Mouse (Mus musculus): Measurements from ENCODE around the gene Cers6. TPM values are rescaled to one million over a fixed set of nuclear protein-coding genes. Genes with fewer than 3 reads are reported as not detected.

Cers6 gene
- polyA plus RNA-seq, 1 experiment from 2014 or later, result 8.2 TPM

DNA sequence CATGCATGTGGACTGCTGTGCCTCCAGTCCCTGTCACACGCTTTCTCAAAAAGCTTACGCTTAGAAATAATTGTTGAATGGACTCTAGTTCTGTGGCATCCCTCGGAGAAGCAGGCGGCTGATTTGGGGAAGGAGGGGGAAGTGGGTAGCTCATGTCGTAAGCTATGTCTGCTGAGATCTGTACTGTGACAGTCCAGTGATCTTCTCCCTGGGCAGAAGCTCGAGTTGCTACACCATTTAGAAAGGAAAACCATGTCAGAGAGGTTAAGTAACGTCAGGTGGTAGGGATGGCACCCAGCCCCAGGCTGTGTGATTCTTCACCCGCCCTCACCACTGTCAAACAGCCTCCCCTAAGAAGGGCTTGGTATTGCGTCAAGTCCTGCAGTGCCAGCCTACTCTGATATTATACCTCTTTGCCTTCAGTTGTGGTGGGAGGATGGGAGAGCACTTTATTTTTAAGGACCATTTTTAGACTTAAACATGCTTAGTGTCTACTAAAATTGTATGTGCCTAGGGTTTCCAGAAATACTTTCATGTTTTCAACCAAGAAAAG is 154.0 kb downstream of the Cers6 start:
- no peaks in the 10 kb centered on the region for H3K36me3 ChIP-seq (replicated peaks; ENCODE audit: insufficient read depth, low read length)
- no peaks in the 10 kb centered on the region for H3K27me3 ChIP-seq (ENCODE audit: insufficient read depth, low read length)
- no peak for TF ChIP-seq EP300 (IDR thresholded peaks at IDR 0.05; ENCODE audit: low read depth)
- TF ChIP-seq CTCF (IDR thresholded peaks at IDR 0.05; ENCODE audit: low read depth), result no peak
- no peak overlapping the region for H3K27ac ChIP-seq (ENCODE audit: low read depth)
- peaks cover 6% of the 10 kb centered on the region; the same call in 1 of the 2 replicates for H3K4me1 ChIP-seq (ENCODE audit: insufficient read depth)
- H3K4me3 ChIP-seq (ENCODE audit: low read depth, low read length), result no peak overlapping the region
- H3K9ac ChIP-seq (replicated peaks), result no peak overlapping the region
- 0 out of 2 replicates have a peak, but pooled peaks have one; percentile 15 for ATAC-seq
- peak; percentile 15 for DNase-seq
- no peaks in the 10 kb centered on the region for H3K9me3 ChIP-seq (ENCODE audit: low read length)
- 64% methylated on average over 9 of the region's 9 CpGs for WGBS (ENCODE audit: insufficient replicate concordance)
- no peak overlapping the region for H3K4me2 ChIP-seq (ENCODE audit: low read depth, low read length)

DNA sequence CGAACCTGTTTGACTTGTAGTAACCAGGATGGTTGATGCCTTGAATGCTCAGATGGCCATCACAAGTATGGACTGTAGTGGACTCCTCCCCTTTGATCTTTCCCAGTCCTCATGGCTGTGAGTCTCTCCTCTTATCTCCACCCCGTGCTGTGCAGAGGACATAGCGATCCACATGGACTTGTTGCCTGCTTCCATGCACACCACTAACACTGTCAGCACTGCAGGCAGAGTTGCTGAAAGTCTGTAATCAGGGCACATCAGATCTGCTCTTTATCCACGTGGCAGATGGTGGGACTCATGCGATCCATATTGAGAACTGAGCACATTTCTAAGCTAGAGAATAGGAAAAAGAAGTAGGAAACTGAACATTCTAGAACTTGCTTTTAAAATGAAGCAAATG is 154.6 kb downstream of the Cers6 start:
- no peaks in the 10 kb centered on the region for H3K9me3 ChIP-seq (ENCODE audit: low read length)
- no peak overlapping the region for H3K27ac ChIP-seq (ENCODE audit: low read depth)
- H3K4me1 ChIP-seq (ENCODE audit: insufficient read depth), result peaks cover 6% of the 10 kb centered on the region; the same call in 1 of the 2 replicates
- DNase-seq (no peak), ATAC-seq (no peak)
- no peak overlapping the region for H3K4me3 ChIP-seq (ENCODE audit: low read depth, low read length)
- no peaks in the 10 kb centered on the region for H3K27me3 ChIP-seq (ENCODE audit: insufficient read depth, low read length)
- no peak overlapping the region for H3K4me2 ChIP-seq (ENCODE audit: low read depth, low read length)
- H3K9ac ChIP-seq (replicated peaks), result no peak overlapping the region
- no peaks in the 10 kb centered on the region for H3K36me3 ChIP-seq (replicated peaks; ENCODE audit: insufficient read depth, low read length)
- TF ChIP-seq EP300 (IDR thresholded peaks at IDR 0.05; ENCODE audit: low read depth), result no peak
- no peak for TF ChIP-seq CTCF (IDR thresholded peaks at IDR 0.05; ENCODE audit: low read depth)
- WGBS (ENCODE audit: insufficient replicate concordance), result 68% methylated on average over 5 of the region's 5 CpGs

DNA sequence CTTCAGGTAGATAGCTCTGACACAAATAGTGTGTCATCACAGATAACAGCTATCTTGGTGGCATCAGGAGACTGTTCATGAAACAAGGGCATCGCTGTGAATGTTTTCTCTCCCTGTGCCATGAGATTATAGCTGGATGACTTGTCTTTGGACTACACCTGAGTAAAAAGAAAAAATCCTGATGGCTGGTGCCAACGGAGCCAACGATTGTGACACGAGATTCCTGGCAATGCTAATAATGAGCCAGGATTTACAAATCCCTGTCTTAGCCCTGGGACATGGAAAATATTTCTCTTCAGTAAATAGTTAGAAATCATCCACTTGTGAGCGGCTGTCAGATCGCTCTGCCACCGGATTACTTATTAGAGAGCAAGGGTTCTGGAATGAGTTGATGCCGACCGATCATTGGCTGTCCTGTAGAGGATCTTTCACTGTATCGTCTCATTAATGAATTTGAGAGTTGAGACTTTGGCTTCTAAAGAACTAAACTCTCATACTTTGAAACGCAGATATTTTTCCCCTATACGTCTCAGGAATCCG is 157.9 kb downstream of the Cers6 start:
- Histone ChIP-seq H3K27me3 (ENCODE audit: insufficient read depth, low read length) (no peaks in the 10 kb centered on the region), H3K4me1 (ENCODE audit: insufficient read depth) (peaks cover 5% of the 10 kb centered on the region; the same call in 1 of the 2 replicates), H3K27ac (ENCODE audit: low read depth) (no peak overlapping the region), H3K4me3 (ENCODE audit: low read depth, low read length) (no peak overlapping the region), H3K4me2 (ENCODE audit: low read depth, low read length) (no peak overlapping the region), H3K9me3 (ENCODE audit: low read length) (no peaks in the 10 kb centered on the region), H3K9ac (replicated peaks) (no peak overlapping the region), H3K36me3 (replicated peaks; ENCODE audit: insufficient read depth, low read length) (no peaks in the 10 kb centered on the region)
- 80% methylated on average over 13 of the region's 13 CpGs for WGBS (ENCODE audit: insufficient replicate concordance)
- ATAC-seq (no peak), DNase-seq (no peak)
- TF ChIP-seq CTCF (IDR thresholded peaks at IDR 0.05; ENCODE audit: low read depth), result no peak
- no peak for TF ChIP-seq EP300 (IDR thresholded peaks at IDR 0.05; ENCODE audit: low read depth)

DNA sequence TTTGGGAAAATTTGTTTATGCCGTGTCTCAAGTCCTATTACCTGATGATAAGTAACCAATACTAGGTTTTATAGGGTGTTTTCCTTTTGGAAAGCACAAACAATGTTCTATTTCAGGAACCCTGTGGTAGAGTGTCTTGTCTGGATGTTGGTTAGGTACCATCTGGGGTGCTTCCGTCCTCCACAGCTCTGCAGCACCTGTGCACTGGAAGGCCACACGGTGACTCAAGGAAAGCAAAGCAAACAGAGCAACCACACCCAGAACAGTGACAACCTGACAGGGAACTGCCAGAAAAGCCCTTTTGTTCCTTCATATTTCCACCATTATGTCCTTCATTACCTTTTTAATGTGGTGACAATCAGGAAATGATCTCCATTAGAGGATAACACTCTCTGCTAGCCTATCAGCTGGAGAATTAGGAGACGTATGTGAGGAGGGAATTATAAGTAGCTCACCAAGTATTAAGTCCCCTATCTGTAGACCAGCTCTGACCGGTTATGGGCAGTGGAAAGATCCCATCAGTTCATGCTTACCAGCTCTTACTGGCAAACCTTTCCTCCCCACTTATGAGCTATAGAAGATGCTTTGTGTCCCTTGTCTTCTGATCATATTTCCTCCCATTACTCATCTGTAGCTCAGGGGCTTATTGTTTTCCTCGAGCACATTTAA is 158.7 kb downstream of the Cers6 start:
- Histone ChIP-seq H3K9me3 (ENCODE audit: low read length) (no peaks in the 10 kb centered on the region), H3K9ac (replicated peaks) (no peak overlapping the region), H3K27me3 (ENCODE audit: insufficient read depth, low read length) (no peaks in the 10 kb centered on the region), H3K4me3 (ENCODE audit: low read depth, low read length) (no peak overlapping the region), H3K4me1 (ENCODE audit: insufficient read depth) (peaks cover 3% of the 10 kb centered on the region; the same call in 1 of the 2 replicates), H3K4me2 (ENCODE audit: low read depth, low read length) (no peak overlapping the region), H3K27ac (ENCODE audit: low read depth) (no peak overlapping the region), H3K36me3 (replicated peaks; ENCODE audit: insufficient read depth, low read length) (no peaks in the 10 kb centered on the region)
- WGBS (ENCODE audit: insufficient replicate concordance), result 79% methylated on average over 6 of the region's 6 CpGs
- no peak for ATAC-seq
- TF ChIP-seq CTCF (IDR thresholded peaks at IDR 0.05; ENCODE audit: low read depth) (no peak), EP300 (IDR thresholded peaks at IDR 0.05; ENCODE audit: low read depth) (no peak)
- no peak for DNase-seq

DNA sequence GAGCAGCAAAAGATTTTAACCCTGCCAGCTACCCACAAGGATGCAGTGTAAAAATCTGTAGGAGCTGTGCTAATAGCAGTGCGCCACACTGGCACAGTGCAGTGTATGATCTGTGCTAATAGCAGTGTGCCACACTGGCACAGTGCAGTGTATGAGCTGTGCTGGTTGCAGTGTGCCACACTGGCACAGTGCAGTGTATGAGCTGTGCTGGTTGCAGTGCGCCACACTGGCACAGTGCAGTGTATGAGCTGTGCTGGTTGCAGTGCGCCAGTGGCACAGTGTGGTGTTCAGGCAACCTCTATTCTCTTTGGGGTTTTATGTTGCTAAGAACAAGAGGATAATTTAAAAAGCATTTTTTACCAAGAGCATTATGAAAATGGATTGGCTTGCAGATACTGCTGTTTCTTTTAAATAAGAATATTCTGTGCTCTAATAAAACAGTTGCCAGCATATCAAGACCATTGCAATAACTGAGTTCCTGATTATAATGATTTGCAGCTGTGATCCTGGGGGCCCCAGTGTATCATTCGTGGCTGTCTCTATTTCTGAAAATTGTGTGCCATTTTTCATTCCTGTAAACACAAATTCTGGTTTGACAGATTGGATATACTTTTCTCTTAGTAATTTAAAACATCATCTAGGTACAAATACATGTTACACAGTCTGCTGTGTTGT is 159.5 kb downstream of the Cers6 start:
- ATAC-seq (no peak), DNase-seq (no peak)
- Histone ChIP-seq H3K27ac (ENCODE audit: low read depth) (no peak overlapping the region), H3K4me1 (ENCODE audit: insufficient read depth) (peaks cover 3% of the 10 kb centered on the region; the same call in 1 of the 2 replicates), H3K4me2 (ENCODE audit: low read depth, low read length) (no peak overlapping the region), H3K9ac (replicated peaks) (no peak overlapping the region), H3K9me3 (ENCODE audit: low read length) (no peaks in the 10 kb centered on the region), H3K27me3 (ENCODE audit: insufficient read depth, low read length) (no peaks in the 10 kb centered on the region), H3K4me3 (ENCODE audit: low read depth, low read length) (no peak overlapping the region), H3K36me3 (replicated peaks; ENCODE audit: insufficient read depth, low read length) (no peaks in the 10 kb centered on the region)
- WGBS (ENCODE audit: insufficient replicate concordance), result 72% methylated on average over 4 of the region's 4 CpGs
- no peak for TF ChIP-seq EP300 (IDR thresholded peaks at IDR 0.05; ENCODE audit: low read depth)
- TF ChIP-seq CTCF (IDR thresholded peaks at IDR 0.05; ENCODE audit: low read depth), result no peak

DNA sequence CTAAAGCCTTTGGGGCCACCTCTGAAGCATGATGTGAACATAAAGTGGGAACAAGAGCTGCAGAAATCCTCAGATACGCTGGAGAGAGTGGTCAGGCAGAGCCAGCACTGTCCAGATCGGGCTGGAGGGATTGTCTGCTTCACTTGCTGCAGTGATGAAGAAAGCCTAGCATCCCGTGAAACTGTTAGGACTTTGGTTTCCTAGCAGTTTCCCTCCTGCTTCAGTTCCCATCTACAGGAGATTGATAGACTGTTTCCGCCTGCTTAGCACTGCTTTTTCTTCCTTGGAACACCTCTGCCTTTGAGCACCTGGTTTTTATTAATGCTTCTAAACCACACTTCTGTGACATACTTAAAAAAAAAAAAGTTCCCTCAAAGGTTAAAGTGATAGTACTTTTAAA is 160.3 kb downstream of the Cers6 start:
- Histone ChIP-seq H3K4me1 (ENCODE audit: insufficient read depth) (peaks cover 3% of the 10 kb centered on the region; the same call in 1 of the 2 replicates), H3K4me2 (ENCODE audit: low read depth, low read length) (no peak overlapping the region), H3K9me3 (ENCODE audit: low read length) (no peaks in the 10 kb centered on the region), H3K27ac (ENCODE audit: low read depth) (no peak overlapping the region), H3K9ac (replicated peaks) (no peak overlapping the region), H3K27me3 (ENCODE audit: insufficient read depth, low read length) (no peaks in the 10 kb centered on the region), H3K4me3 (ENCODE audit: low read depth, low read length) (no peak overlapping the region), H3K36me3 (replicated peaks; ENCODE audit: insufficient read depth, low read length) (no peaks in the 10 kb centered on the region)
- ATAC-seq (no peak), DNase-seq (no peak)
- 69% methylated on average over 4 of the region's 4 CpGs for WGBS (ENCODE audit: insufficient replicate concordance)
- TF ChIP-seq CTCF (IDR thresholded peaks at IDR 0.05; ENCODE audit: low read depth) (no peak), EP300 (IDR thresholded peaks at IDR 0.05; ENCODE audit: low read depth) (no peak)
